Comparison of ENCODE assay signal across 28 mouse cellular contexts in the genomic region with DNA sequence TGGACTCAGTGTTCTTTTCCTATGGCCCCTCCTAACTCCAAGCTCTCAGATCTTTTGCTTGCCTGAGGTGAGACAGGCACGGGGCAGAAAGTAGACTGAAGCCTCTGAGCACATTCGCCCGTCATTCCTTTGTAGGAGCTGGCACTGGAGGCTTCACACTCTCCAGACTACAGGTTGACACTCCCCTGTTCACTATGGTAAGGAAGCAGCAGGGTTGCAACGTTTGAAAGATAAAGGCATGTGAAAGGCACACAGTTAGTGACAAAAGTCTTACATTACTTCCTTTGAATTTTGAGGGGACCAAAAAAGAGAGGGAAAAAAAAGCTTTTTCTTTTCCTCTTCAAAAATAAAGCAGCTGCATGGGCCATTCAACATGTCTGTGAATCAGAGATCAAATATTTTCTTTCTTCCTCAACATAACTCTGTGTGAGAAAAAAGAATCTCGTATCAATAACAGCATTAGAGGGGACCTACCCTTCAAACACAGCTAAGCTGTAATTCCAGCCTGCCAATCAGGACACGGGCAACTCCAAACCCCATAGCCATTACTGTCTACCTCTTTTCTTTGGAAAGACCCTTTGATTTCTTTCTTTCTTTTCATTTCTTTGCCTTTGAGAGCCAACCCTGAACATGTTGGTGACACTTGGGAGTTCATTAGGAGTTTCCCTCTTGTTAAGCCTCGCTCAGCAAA.
A peak's percentile ranks its signal among the peaks of the same experiment; 100 is the strongest.
DNase-seq lines count a peak whose midpoint lies in the region; ATAC-seq and TF ChIP-seq lines count a peak whose summit lies in the region.
"Had no signal": no experiment of that assay in that cellular context is flagged by ENCODE, and none has a peak within 500 bp of the region (broad histone marks: within the 10 kb centered on the region; RNA-seq: fewer than 3 reads in every experiment).

No protein-coding gene starts in this region.

- no peak overlapping the region for H3K4me3 ChIP-seq in forebrain, embryonic 11.5 days (ENCODE audit: low read depth, low read length)
- no peak overlapping the region for H3K4me3 ChIP-seq in forebrain, embryonic 16.5 days (replicated peaks; ENCODE audit: low read length)
- no peak overlapping the region for H3K4me3 ChIP-seq in midbrain, embryonic 16.5 days (ENCODE audit: low read depth, low read length)
- no peak overlapping the region for H3K4me3 ChIP-seq in midbrain, embryonic 14.5 days (replicated peaks; ENCODE audit: low read depth, low read length)
- no peak overlapping the region for H3K4me3 ChIP-seq in forebrain, embryonic 14.5 days (ENCODE audit: low read depth, low read length)
- H3K4me3 ChIP-seq in hindbrain, postnatal 0 days (ENCODE audit: low read length): no peak overlapping the region
- H3K4me3 ChIP-seq: heart, embryonic 12.5 days; heart, embryonic 15.5 days; hindbrain, embryonic 10.5 days; hindbrain, embryonic 13.5 days had no signal

- H3K36me3 ChIP-seq in forebrain, embryonic 11.5 days (ENCODE audit: control insufficient read depth, insufficient read depth, low read length): no peaks in the 10 kb centered on the region
- no peaks in the 10 kb centered on the region for H3K36me3 ChIP-seq in forebrain, embryonic 16.5 days (ENCODE audit: control insufficient read depth, insufficient read depth)
- H3K36me3 ChIP-seq in midbrain, embryonic 16.5 days (ENCODE audit: control insufficient read depth, insufficient read depth, low read length): no peaks in the 10 kb centered on the region
- no peaks in the 10 kb centered on the region for H3K36me3 ChIP-seq in midbrain, embryonic 14.5 days (ENCODE audit: control insufficient read depth, insufficient read depth, low read length)
- no peaks in the 10 kb centered on the region for H3K36me3 ChIP-seq in forebrain, embryonic 14.5 days (ENCODE audit: control insufficient read depth, insufficient read depth, low read length)
- no peaks in the 10 kb centered on the region for H3K36me3 ChIP-seq in hindbrain, postnatal 0 days (ENCODE audit: insufficient read depth, low read length)
- H3K36me3 ChIP-seq: G1E; heart, embryonic 12.5 days; heart, embryonic 15.5 days; hindbrain, embryonic 10.5 days; hindbrain, embryonic 13.5 days had no signal

- ATAC-seq in forebrain, embryonic 11.5 days (replicated peaks; ENCODE audit: low FRiP score): peak; percentile 74
- no peak; the same call in 1 of the 2 replicates for ATAC-seq in forebrain, embryonic 16.5 days
- ATAC-seq in midbrain, embryonic 16.5 days: peak; percentile 85; the same call in 1 of the 2 replicates
- no peak for ATAC-seq in midbrain, embryonic 14.5 days (ENCODE audit: low FRiP score, low TSS enrichment)
- ATAC-seq in forebrain, embryonic 14.5 days: peak; percentile 60
- ATAC-seq in hindbrain, postnatal 0 days: no peak
- ATAC-seq: hindbrain, embryonic 16.5 days; inflammation-experienced regulatory T-cells, adult 6 months; intestine, embryonic 16.5 days; Patski had no signal

- H3K27ac ChIP-seq in forebrain, embryonic 11.5 days (ENCODE audit: low read depth, low read length): no peak overlapping the region
- no peak overlapping the region for H3K27ac ChIP-seq in forebrain, embryonic 16.5 days (ENCODE audit: low read length)
- H3K27ac ChIP-seq in midbrain, embryonic 16.5 days (ENCODE audit: low read length): no peak overlapping the region
- H3K27ac ChIP-seq in midbrain, embryonic 14.5 days (replicated peaks; ENCODE audit: low read depth, low read length): no peak overlapping the region
- H3K27ac ChIP-seq in forebrain, embryonic 14.5 days (ENCODE audit: low read depth, low read length): no peak overlapping the region
- no peak overlapping the region for H3K27ac ChIP-seq in hindbrain, postnatal 0 days
- H3K27ac ChIP-seq: heart, embryonic 15.5 days; hindbrain, embryonic 10.5 days; hindbrain, embryonic 13.5 days had no signal

- H3K4me2 ChIP-seq in forebrain, embryonic 11.5 days (ENCODE audit: low read depth, low read length, severe bottlenecking): no peak overlapping the region
- H3K4me2 ChIP-seq in forebrain, embryonic 16.5 days (ENCODE audit: low read length): no peak overlapping the region
- H3K4me2 ChIP-seq in midbrain, embryonic 16.5 days (ENCODE audit: low read length): no peak overlapping the region
- no peak overlapping the region for H3K4me2 ChIP-seq in midbrain, embryonic 14.5 days (ENCODE audit: low read length)
- H3K4me2 ChIP-seq in forebrain, embryonic 14.5 days (ENCODE audit: low read length): no peak overlapping the region
- H3K4me2 ChIP-seq in hindbrain, postnatal 0 days (ENCODE audit: low read depth, low read length): no peak overlapping the region
- H3K4me2 ChIP-seq: heart, embryonic 12.5 days; heart, embryonic 15.5 days; hindbrain, embryonic 13.5 days had no signal

- 33% methylated on average over 7 of the region's 7 CpGs for WGBS in forebrain, embryonic 11.5 days
- 24% methylated on average over 7 of the region's 7 CpGs for WGBS in forebrain, embryonic 16.5 days
- 34% methylated on average over 7 of the region's 7 CpGs for WGBS in midbrain, embryonic 16.5 days
- 48% methylated on average over 7 of the region's 7 CpGs for WGBS in midbrain, embryonic 14.5 days
- WGBS in forebrain, embryonic 14.5 days: 33% methylated on average over 7 of the region's 7 CpGs
- 62% methylated on average over 7 of the region's 7 CpGs for WGBS in hindbrain, postnatal 0 days

- peak; percentile 51 for DNase-seq in forebrain, embryonic 11.5 days (ENCODE audit: low spot score)
- DNase-seq in midbrain, embryonic 14.5 days: no peak
- peak; percentile 34 for DNase-seq in forebrain, embryonic 14.5 days (ENCODE audit: low spot score)
- no peak for DNase-seq in hindbrain, postnatal 0 days (ENCODE audit: low spot score)
- no peak for DNase-seq in right cerebral cortex, adult 2 months (ENCODE audit: low spot score in 2 of 2)
- DNase-seq: adrenal gland, postnatal 10 days; adrenal gland, postnatal 36 days; B cell, adult 2 months; cerebellum, adult 11 months; cerebellum, adult 8-10 months; cerebellum, postnatal 10 days; cerebellum, postnatal 36 days; gastrocnemius, postnatal 25 days; heart, adult 18-20 months; heart, postnatal 10 days; heart, postnatal 36 days had no signal

- H3K4me1 ChIP-seq in forebrain, embryonic 11.5 days (replicated peaks; ENCODE audit: control insufficient read depth, insufficient read depth, low read length): no peaks in the 10 kb centered on the region
- no peaks in the 10 kb centered on the region; the same call in 1 of the 2 replicates for H3K4me1 ChIP-seq in forebrain, embryonic 16.5 days (replicated peaks; ENCODE audit: control insufficient read depth, insufficient read depth, low read length)
- no peaks in the 10 kb centered on the region for H3K4me1 ChIP-seq in midbrain, embryonic 16.5 days (ENCODE audit: control insufficient read depth, insufficient read depth, low read length)
- no peaks in the 10 kb centered on the region for H3K4me1 ChIP-seq in midbrain, embryonic 14.5 days (ENCODE audit: control insufficient read depth, insufficient read depth, low read length)
- H3K4me1 ChIP-seq in forebrain, embryonic 14.5 days (ENCODE audit: control insufficient read depth, insufficient read depth, low read length): no peaks in the 10 kb centered on the region
- H3K4me1 ChIP-seq in hindbrain, postnatal 0 days (ENCODE audit: insufficient read depth, low read length): no peaks in the 10 kb centered on the region
- H3K4me1 ChIP-seq: hindbrain, embryonic 10.5 days; hindbrain, embryonic 13.5 days had no signal

- H3K9ac ChIP-seq in forebrain, embryonic 11.5 days (ENCODE audit: low read length): no peak overlapping the region
- no peak overlapping the region for H3K9ac ChIP-seq in forebrain, embryonic 16.5 days (replicated peaks; ENCODE audit: low read depth, low read length)
- H3K9ac ChIP-seq in midbrain, embryonic 16.5 days (ENCODE audit: low read depth, low read length): no peak overlapping the region
- H3K9ac ChIP-seq in midbrain, embryonic 14.5 days (replicated peaks; ENCODE audit: low read length): no peak overlapping the region
- H3K9ac ChIP-seq in forebrain, embryonic 14.5 days (ENCODE audit: low read length): no peak overlapping the region
- no peak overlapping the region for H3K9ac ChIP-seq in hindbrain, postnatal 0 days (replicated peaks; ENCODE audit: low read length)
- H3K9ac ChIP-seq: heart, embryonic 12.5 days; heart, embryonic 15.5 days; hindbrain, embryonic 13.5 days had no signal

- no peaks in the 10 kb centered on the region for H3K9me3 ChIP-seq in forebrain, embryonic 11.5 days (ENCODE audit: control insufficient read depth, low read length)
- H3K9me3 ChIP-seq in forebrain, embryonic 16.5 days (ENCODE audit: control insufficient read depth, low read length): no peaks in the 10 kb centered on the region
- H3K9me3 ChIP-seq in midbrain, embryonic 16.5 days (replicated peaks; ENCODE audit: control insufficient read depth, low read length, poor library complexity, severe bottlenecking): no peaks in the 10 kb centered on the region
- no peaks in the 10 kb centered on the region for H3K9me3 ChIP-seq in midbrain, embryonic 14.5 days (ENCODE audit: control insufficient read depth, low read length)
- H3K9me3 ChIP-seq in forebrain, embryonic 14.5 days (replicated peaks; ENCODE audit: control insufficient read depth, low read length): no peaks in the 10 kb centered on the region
- H3K9me3 ChIP-seq in hindbrain, postnatal 0 days (ENCODE audit: low read length): no peaks in the 10 kb centered on the region
- H3K9me3 ChIP-seq: G1E; heart, embryonic 12.5 days; heart, embryonic 15.5 days; hindbrain, embryonic 10.5 days; hindbrain, embryonic 13.5 days had no signal

- TF ChIP-seq CTCF in hindbrain, postnatal 0 days (IDR thresholded peaks at IDR 0.05; ENCODE audit: low read depth): no peak

- no peaks in the 10 kb centered on the region for H3K27me3 ChIP-seq in forebrain, embryonic 11.5 days (ENCODE audit: control insufficient read depth, insufficient read depth, low read length)
- no peaks in the 10 kb centered on the region for H3K27me3 ChIP-seq in forebrain, embryonic 16.5 days (replicated peaks; ENCODE audit: control insufficient read depth, insufficient read depth, low read length)
- H3K27me3 ChIP-seq in midbrain, embryonic 16.5 days (ENCODE audit: control insufficient read depth, insufficient read depth, low read depth, low read length): no peaks in the 10 kb centered on the region
- no peaks in the 10 kb centered on the region for H3K27me3 ChIP-seq in midbrain, embryonic 14.5 days (ENCODE audit: control insufficient read depth, insufficient read depth, low read length)
- no peaks in the 10 kb centered on the region for H3K27me3 ChIP-seq in forebrain, embryonic 14.5 days (replicated peaks; ENCODE audit: control insufficient read depth, insufficient read depth, low read length)
- H3K27me3 ChIP-seq in hindbrain, postnatal 0 days (ENCODE audit: insufficient read depth, low read length): no peaks in the 10 kb centered on the region
- H3K27me3 ChIP-seq: CH12.LX; heart, embryonic 12.5 days; heart, embryonic 15.5 days had no signal

Comparison
In these comparisons a context has a peak if more than half of its experiments do, and no peak if none do; other contexts are left out.
1. ATAC-seq: peak in forebrain, embryonic 11.5 days (single experiment), midbrain, embryonic 16.5 days (single experiment) and forebrain, embryonic 14.5 days (single experiment); none in forebrain, embryonic 16.5 days (single experiment), midbrain, embryonic 14.5 days (single experiment) and hindbrain, postnatal 0 days (single experiment).
2. DNase-seq: peak in forebrain, embryonic 11.5 days (single experiment) and forebrain, embryonic 14.5 days (single experiment); none in midbrain, embryonic 14.5 days (single experiment), hindbrain, postnatal 0 days (single experiment) and right cerebral cortex, adult 2 months (0 of 2).